Mouse (Mus musculus) embryonic stem cell, embryonic (primary cell): ENCODE results near the gene Tmbim6.

Experiments used
- CTCF ChIA-PET, 4 experiments: fragments of 300-600 bp in 2 of 4; fragments of 350-600 bp in 2 of 4; sonication (Branson Sonifier 250); formaldehyde crosslinking; loops; one replicate each; lab custom pipeline; 2022; ENCODE audit warnings: inconsistent platforms in 2 of 4; lab: Charles Lee
- POLR2A ChIA-PET, 4 experiments: fragments of 300-600 bp in 2 of 4; fragments of 350-600 bp in 2 of 4; sonication (Branson Sonifier 250); formaldehyde crosslinking; loops; one replicate each; lab custom pipeline; 2022; ENCODE audit warnings: antibody characterized with exemption in 4 of 4, inconsistent platforms in 1 of 4; lab: Charles Lee

The Tmbim6 gene

DNA sequence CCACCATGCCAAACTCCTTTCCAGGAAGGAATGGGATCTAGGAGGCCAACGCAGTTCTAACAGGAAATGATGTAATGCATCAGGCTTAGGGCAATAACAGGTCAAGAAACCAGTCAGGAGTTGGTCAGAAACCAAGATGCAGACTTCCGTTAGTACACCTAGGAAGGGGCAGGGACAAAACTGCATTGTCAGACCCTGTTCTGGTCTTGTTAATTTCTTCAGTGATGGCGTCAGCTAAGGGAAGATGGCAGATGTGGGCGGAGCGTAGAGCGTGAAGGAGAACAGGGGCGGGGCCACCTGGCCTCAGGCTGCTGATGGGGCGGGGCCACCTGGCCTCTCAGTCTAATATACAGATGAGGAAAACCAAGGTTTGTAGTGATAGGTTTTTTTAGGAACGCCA, 28.5 kb downstream of the Tmbim6 start:
- CTCF ChIA-PET, result interaction anchor here in 2 of 4 experiments (0.6 to 2.5 kb wide), 7 partner anchors 10 to 395 kb away, joined by 3 to 13 read pairs (median 4); no protein-coding TSS in a partner anchor
- POLR2A ChIA-PET, result interaction anchor here (0.6 to 4.1 kb wide), 38 partner anchors 9 to 624 kb away, joined by 3 to 19 read pairs (median 4); partner anchors contain the start of genes Tmbim6 (in 3 of the 4), Nckap5l (in 2 of the 4), Bcdin3d (in 1 of the 4) and Cox14 (in 1 of the 4)

- POLR2A ChIA-PET, result interaction anchor here (1.0 to 4.1 kb wide), 25 partner anchors 8 to 392 kb away, joined by 3 to 19 read pairs (median 6); partner anchors contain the start of genes Tmbim6 (in 3 of the 4), Nckap5l (in 2 of the 4), Bcdin3d (in 1 of the 4) and Tuba1c (in 1 of the 4)
- CTCF ChIA-PET, result interaction anchor here in 2 of 4 experiments (0.6 to 2.5 kb wide), 4 partner anchors 10 to 155 kb away, joined by 3 to 13 read pairs (median 4); no protein-coding TSS in a partner anchor
These were observed 29.0 kb downstream of the Tmbim6 start for GRCm38 (mm10) chr15:99421676-99422075.

DNA sequence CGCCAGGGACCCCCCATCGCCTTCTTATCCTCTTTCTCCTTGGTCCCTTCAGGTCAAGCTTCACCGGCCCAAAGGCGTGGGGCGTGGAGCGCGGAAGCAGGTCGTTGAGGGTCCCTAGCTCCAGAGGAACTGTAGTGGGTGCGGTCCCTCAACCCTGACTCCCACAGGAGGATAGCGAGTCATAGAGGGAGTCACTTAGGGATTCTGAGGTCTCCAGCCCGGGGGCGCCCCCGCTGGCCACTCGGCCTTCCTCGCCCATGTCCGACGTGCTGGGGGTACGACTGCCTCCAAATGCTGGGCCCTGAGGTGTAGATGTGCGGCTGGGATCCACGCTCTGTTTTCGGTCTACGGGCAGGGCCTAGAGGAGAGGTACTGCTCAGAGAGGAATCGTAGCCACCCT, 29.9 kb downstream of the Tmbim6 start:
- ChIA-PET CTCF (interaction anchor here in 2 of 4 experiments (1.1 to 1.5 kb wide), 3 partner anchors 11 to 30 kb away, joined by 3 read pairs; no protein-coding TSS in a partner anchor), POLR2A (interaction anchor here in 3 of 4 experiments (0.6 to 4.1 kb wide), 8 partner anchors 15 to 469 kb away, joined by 3 to 19 read pairs (median 6); partner anchors contain the start of genes Nckap5l (in 1 of the 3), Tmbim6 (in 1 of the 3) and Tuba1a (in 1 of the 3))

DNA sequence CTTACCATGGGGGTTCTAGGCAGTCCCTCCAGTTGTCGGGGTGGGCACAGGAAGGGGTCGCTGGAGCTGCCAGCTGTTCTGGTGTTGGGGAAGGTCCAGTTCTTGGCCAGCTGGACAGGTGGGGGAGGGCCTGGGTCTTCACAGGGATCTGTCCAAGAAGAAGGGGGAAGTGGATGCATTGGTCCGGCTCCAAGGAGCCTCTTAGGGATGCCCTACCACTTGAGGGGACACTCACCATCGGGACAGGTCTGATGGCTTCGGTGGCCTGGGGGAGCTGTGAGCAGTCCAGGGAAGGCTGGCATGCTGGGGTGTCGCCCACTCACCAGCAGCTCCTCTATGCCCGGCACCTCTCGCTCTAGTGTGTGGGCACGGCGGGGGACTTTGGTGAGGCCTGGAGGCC, 30.4 kb downstream of the Tmbim6 start:
- ChIA-PET CTCF (interaction anchor here in 3 of 4 experiments (0.5 to 1.1 kb wide), 3 partner anchors 11 to 62 kb away, joined by 3 to 6 read pairs (median 3); no protein-coding TSS in a partner anchor), POLR2A (interaction anchor here in 3 of 4 experiments (0.6 to 4.1 kb wide), 6 partner anchors 14 to 450 kb away, joined by 3 to 19 read pairs (median 8); partner anchors contain the start of genes Nckap5l (in 1 of the 3) and Tmbim6 (in 1 of the 3))

- ChIA-PET CTCF (interaction anchor here in 1 of 4 experiments (1.1 to 4.0 kb wide), 2 partner anchors 8 to 47 kb away, joined by 3 to 22 read pairs; no protein-coding TSS in a partner anchor), POLR2A (interaction anchor here in 2 of 4 experiments (1.8 to 2.1 kb wide), 2 partner anchors 10 to 34 kb away, joined by 6 to 7 read pairs; partner anchors contain the start of gene Nckap5l (in 1 of the 2))
These were observed 31.2 kb downstream of the Tmbim6 start for GRCm38 (mm10) chr15:99423884-99424283.

DNA sequence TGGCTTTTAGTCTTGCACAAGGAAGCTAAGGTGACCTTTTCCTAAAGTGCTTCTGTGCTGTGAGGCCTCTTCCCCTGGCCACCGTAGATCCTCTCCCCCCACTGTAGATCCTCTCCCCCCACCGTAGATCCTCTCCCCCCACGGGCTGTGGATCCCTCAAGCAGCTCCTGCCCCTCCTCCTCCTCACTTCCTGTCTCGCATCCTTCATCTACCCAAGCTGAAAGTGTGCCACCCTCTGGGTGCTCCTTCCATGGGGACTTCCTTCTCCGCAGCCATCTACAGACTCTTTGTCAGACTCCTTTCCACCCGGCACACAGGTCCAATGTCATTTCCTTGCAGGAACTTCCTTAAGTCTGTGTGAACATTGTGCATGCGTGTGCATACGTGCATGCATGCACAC, 37.7 kb downstream of the Tmbim6 start:
- CTCF ChIA-PET, result interaction anchor here in 1 of 4 experiments (0.5 to 0.8 kb wide), 2 partner anchors 15 to 256 kb away, joined by 3 to 4 read pairs; no protein-coding TSS in a partner anchor
- POLR2A ChIA-PET, result interaction anchor here in 3 of 4 experiments (0.6 to 5.5 kb wide), 9 partner anchors 9 to 317 kb away, joined by 3 to 19 read pairs (median 4); no protein-coding TSS in a partner anchor

GRCm38 (mm10) chr15:99431063-99431462, 38.4 kb downstream of the Tmbim6 start:
- ChIA-PET POLR2A (interaction anchor here in 2 of 4 experiments (0.6 to 2.2 kb wide), 6 partner anchors 10 to 50 kb away, joined by 3 to 10 read pairs (median 4); no protein-coding TSS in a partner anchor), CTCF (no interaction called here)

GRCm38 (mm10) chr15:99431504-99431903, 38.8 kb downstream of the Tmbim6 start:
- CTCF ChIA-PET, result no interaction called here
- POLR2A ChIA-PET, result interaction anchor here in 2 of 4 experiments (0.6 to 2.2 kb wide), 4 partner anchors 9 to 49 kb away, joined by 3 to 10 read pairs (median 4); no protein-coding TSS in a partner anchor

GRCm38 (mm10) chr15:99431967-99432366, 39.3 kb downstream of the Tmbim6 start:
- POLR2A ChIA-PET, result interaction anchor here in 2 of 4 experiments (0.8 to 1.9 kb wide), 4 partner anchors 12 to 20 kb away, joined by 3 to 7 read pairs (median 4); no protein-coding TSS in a partner anchor
- CTCF ChIA-PET, result interaction anchor here in 2 of 4 experiments (0.9 to 1.6 kb wide), 2 partner anchors 14 to 149 kb away, joined by 3 read pairs; no protein-coding TSS in a partner anchor

DNA sequence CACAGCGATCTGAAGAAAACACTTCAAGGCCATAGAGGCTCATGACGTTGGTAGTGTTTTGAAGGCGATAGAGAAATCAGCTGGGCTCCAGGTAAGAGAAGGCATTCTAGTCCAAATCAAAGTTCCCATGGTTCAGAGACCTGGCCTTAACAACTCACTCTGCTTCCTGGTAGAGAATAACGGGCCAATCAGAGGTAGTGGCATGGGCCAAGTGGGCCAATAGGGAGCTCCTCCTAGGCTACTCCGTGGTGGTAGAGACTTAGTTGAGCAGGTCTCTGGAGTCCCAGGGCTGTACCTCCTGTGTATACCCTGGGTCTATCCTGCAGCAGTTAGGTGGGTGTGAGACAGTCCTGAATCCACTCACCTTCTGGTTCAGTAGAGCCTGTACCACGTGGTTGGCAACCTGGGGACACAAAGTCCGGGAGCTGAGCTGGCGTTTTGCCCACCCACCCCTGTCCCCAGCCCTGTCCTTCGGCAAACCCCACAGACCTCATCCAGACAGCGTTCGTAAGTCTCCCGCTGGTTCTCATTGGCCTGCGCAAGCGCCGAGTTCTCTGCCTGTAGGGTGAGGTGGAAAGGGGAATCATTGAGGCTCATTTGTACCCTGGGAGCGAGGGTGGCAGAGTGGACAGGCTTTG, 40.5 kb downstream of the Tmbim6 start:
- CTCF ChIA-PET, result interaction anchor here (0.5 to 2.2 kb wide), 14 partner anchors 11 to 1021 kb away, joined by 3 to 6 read pairs (median 4); no protein-coding TSS in a partner anchor
- POLR2A ChIA-PET, result interaction anchor here in 2 of 4 experiments (0.6 to 2.9 kb wide), 10 partner anchors 8 to 197 kb away, joined by 3 to 16 read pairs (median 4); partner anchors contain the start of genes Nckap5l (in 1 of the 2) and Tmbim6 (in 1 of the 2)

DNA sequence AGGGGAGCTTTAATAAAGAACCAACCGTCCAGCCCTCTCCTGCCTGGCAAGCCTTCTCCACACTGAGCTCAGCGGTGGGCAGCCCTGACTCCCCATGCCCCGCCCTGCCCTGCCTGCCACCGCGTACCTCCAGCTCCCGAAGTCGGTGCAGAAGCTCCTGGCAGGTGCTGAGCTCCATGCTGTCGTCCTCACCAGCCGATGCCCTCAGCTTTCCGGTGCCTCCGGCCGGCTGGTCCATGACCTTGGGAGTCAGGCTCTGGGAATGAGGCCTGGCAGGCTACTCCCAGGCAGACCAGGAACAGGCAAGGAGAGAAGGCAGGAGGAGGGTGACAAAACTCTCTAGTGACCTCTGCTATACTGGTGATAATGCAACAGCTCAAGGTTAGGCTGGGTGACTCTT, 41.2 kb downstream of the Tmbim6 start:
- ChIA-PET POLR2A (interaction anchor here in 3 of 4 experiments (0.6 to 2.9 kb wide), 9 partner anchors 9 to 198 kb away, joined by 3 to 16 read pairs (median 4); partner anchors contain the start of genes Nckap5l (in 1 of the 3) and Tmbim6 (in 1 of the 3)), CTCF (interaction anchor here (0.6 to 2.2 kb wide), 7 partner anchors 11 to 38 kb away, joined by 3 to 6 read pairs (median 4); no protein-coding TSS in a partner anchor)

DNA sequence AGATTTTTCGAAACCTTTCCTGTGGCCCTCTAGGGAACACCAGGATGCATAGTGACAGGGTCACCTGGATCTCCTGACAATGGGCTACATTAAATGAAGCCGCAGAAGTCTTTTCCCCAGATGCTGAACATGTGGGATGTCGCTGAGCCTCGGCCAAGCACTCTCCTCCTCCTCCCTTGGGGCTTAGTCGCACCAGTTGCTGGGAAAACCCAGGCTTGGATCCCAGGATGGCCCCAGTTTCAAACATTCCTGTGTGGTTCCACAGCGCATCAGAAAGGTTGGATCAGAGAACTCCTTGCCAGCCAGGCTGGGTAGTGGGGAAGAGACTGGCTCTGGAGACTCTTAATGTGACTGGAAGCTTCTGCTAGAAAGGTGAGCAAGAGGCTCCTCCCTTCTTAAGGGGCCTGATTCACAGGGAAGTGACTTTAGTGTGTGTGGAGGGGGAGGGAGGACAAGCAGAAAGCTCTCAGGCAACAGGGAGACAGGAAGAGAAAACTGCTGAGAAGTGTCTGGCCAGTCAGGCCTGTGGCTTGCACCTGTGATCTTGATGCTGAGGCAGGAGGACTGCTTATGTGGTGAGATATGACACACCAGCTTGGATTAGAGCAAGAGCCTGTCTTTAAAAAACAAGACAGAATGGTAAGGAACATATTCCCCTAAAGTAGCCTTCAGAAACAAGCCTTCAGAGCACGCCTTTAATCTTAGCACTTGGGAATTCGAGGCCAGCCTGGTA, 46.5 kb downstream of the Tmbim6 start:
- POLR2A ChIA-PET, result interaction anchor here in 2 of 4 experiments (0.6 to 1.4 kb wide), 5 partner anchors 10 to 239 kb away, joined by 3 to 6 read pairs (median 3); partner anchors contain the start of gene Nckap5l (in 1 of the 2)
- CTCF ChIA-PET, result no interaction called here

DNA sequence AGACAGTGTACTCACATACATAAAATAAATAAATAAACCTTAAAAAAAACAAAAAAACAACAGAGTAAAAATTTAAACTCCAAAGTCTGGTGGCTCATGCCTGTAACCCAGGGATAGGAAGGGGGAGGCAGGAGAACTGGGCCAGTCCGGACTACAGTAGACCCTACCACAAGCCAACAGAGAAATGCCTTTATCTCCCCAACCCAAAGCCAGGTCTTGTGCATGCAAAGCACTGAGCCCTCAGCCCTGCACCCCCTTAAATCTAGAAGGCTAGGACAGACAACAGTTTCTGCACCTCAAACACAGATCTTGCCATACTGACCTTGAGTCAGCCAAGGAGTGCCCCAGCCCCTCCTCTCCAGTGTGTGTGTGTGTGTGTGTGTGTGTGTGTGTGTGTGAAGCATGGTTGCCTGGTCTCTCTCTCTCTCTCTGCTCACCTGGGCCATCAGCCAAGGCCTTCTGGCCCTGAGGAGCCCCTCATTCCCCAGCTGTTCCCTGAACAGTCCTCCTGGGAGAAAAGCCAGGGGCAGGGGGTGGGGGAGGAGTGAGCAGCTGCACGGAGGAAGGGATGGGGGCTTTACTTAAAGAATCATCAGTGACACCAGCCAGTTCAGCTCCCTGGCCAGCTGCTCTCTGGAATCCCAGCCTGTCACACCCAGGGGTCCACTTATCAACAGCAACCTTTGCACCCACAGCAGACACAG, 47.6 kb downstream of the Tmbim6 start:
- CTCF ChIA-PET, result interaction anchor here in 1 of 4 experiments (1.5 kb wide), 1 partner anchor 13 kb away, joined by 4 read pairs; no protein-coding TSS in a partner anchor
- POLR2A ChIA-PET, result interaction anchor here in 3 of 4 experiments (0.7 to 1.6 kb wide), 6 partner anchors 9 to 1201 kb away, joined by 3 to 5 read pairs (median 4); partner anchors contain the start of gene Nckap5l (in 1 of the 3)

- ChIA-PET POLR2A (interaction anchor here in 3 of 4 experiments (0.6 to 1.6 kb wide), 7 partner anchors 10 to 1200 kb away, joined by 3 to 5 read pairs (median 4); partner anchors contain the start of gene Nckap5l (in 1 of the 3)), CTCF (interaction anchor here in 1 of 4 experiments (1.5 kb wide), 1 partner anchor 14 kb away, joined by 4 read pairs; no protein-coding TSS in a partner anchor)
These were observed 48.3 kb downstream of the Tmbim6 start for GRCm38 (mm10) chr15:99440816-99441457.

DNA sequence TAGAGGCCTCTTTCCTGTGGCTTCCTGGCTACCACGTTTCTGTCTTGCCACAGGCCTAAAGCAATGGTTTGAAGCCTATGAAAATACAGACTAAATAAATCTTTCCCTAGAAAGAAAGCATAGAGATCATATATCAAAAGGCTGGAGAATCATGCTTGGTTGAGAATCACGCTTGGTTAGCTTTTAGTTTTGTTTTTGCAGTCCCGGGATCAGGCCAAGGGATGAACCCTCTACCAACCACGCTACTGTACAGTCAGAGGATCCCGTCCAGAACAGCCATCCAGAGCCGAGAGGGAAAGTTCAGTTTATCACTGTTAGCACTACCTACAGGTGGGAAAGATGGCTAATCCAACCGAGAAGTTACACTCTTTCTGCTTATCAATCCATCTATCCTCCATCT, 49.7 kb downstream of the Tmbim6 start:
- ChIA-PET POLR2A (interaction anchor here in 2 of 4 experiments (0.6 to 1.2 kb wide), 2 partner anchors 16 to 389 kb away, joined by 3 to 5 read pairs; no protein-coding TSS in a partner anchor), CTCF (no interaction called here)

DNA sequence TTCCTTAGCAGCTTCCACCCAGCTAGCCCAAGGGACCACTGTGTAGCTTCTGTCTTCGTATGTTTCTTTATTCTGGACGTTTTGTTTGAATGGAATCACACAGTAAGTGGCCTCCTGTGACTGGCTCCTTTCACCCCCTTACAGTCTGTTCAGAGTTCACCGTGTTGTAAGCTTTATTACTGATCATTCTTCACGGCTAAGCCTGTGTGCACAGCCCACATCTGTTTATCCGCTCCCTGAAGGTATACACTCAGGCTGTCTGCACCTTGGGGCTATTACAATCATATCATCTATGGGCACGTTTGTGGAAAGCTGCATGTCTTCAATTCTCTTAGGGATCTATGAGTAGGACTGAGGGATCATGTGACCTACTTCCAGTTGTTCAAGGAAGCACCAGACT, 52.9 kb downstream of the Tmbim6 start:
- ChIA-PET POLR2A (interaction anchor here in 3 of 4 experiments (0.5 to 2.7 kb wide), 4 partner anchors 13 to 193 kb away, joined by 3 to 8 read pairs (median 3); partner anchors contain the start of gene Nckap5l (in 1 of the 3)), CTCF (interaction anchor here in 2 of 4 experiments (0.9 to 1.5 kb wide), 2 partner anchors 26 to 270 kb away, joined by 3 to 4 read pairs; no protein-coding TSS in a partner anchor)
